Mouse (Mus musculus) ES-E14 (cell line): ENCODE results near the gene Galns. TPM values are rescaled to one million over a fixed set of nuclear protein-coding genes. Genes with fewer than 3 reads are reported as not detected.
A peak's percentile ranks its signal among the peaks of the same experiment; 100 is the strongest.

ENCODE experiments used
- DNase-seq: peaks from one replicate; pipeline ENCODE4 v3.0.0-alpha.2; 2013; ENCODE audit warnings: low read depth, low spot score
- H3K27ac ChIP-seq: 2 replicates; pipeline ENCODE4 v1.5.1; 2012; ENCODE audit warnings: low read depth, mild to moderate bottlenecking, low read length, moderate library complexity, mixed read lengths; ENCODE audit not compliant: poor library complexity, insufficient read depth, severe bottlenecking
- H3K36me3 ChIP-seq: 2 replicates; pipeline ENCODE4 v1.6.1; 2012; ENCODE audit warnings: mild to moderate bottlenecking, low read length, moderate library complexity, mixed read lengths; ENCODE audit not compliant: control insufficient read depth, poor library complexity, insufficient read depth, severe bottlenecking
- H3K4me1 ChIP-seq, 2 experiments: fragments of 150-350 bp in 1 of 2; sonication (generic) in 1 of 2; 2 replicates each; pipeline ENCODE4 v1.6.1; 2012; ENCODE audit warnings: low read length in 2 of 2, mild to moderate bottlenecking in 1 of 2, mixed read lengths in 1 of 2; ENCODE audit not compliant: control insufficient read depth in 2 of 2, insufficient read depth in 2 of 2, poor library complexity in 1 of 2
- H3K4me3 ChIP-seq, 2 experiments: fragments of 150-350 bp in 1 of 2; sonication (generic) in 1 of 2; 2 replicates each; pipeline ENCODE4 v1.5.1; 2012; ENCODE audit warnings: low read length in 2 of 2, low read depth in 1 of 2, mild to moderate bottlenecking in 1 of 2, mixed read lengths in 1 of 2; ENCODE audit not compliant: insufficient read depth in 1 of 2, poor library complexity in 1 of 2, severe bottlenecking in 1 of 2
- H3K9ac ChIP-seq: 2 replicates; pipeline ENCODE4 v1.6.1; 2012; ENCODE audit warnings: low read depth, mild to moderate bottlenecking, low read length, mixed read lengths; ENCODE audit not compliant: poor library complexity, insufficient read depth, severe bottlenecking
- H3K9me3 ChIP-seq: fragments of 150-350 bp; sonication (generic); 2 replicates; pipeline ENCODE4 v1.6.1; 2012; ENCODE audit warnings: low read depth, mild to moderate bottlenecking, low read length; ENCODE audit not compliant: control insufficient read depth, insufficient read depth
- CHD2 ChIP-seq: IDR thresholded peaks from 2 replicates; pipeline ENCODE4 v1.6.1; 2014; ENCODE audit warnings: mild to moderate bottlenecking, low read depth, low read length, inconsistent platforms
- HCFC1 ChIP-seq: IDR thresholded peaks from 2 replicates; pipeline ENCODE4 v1.6.1; 2012; ENCODE audit warnings: low read length, inconsistent platforms, borderline replicate concordance; ENCODE audit not compliant: insufficient read depth
- MAFK ChIP-seq: IDR thresholded peaks from 2 replicates; pipeline ENCODE4 v1.6.1; 2014; ENCODE audit warnings: mild to moderate bottlenecking, low read depth, low read length, inconsistent platforms; ENCODE audit not compliant: insufficient read depth
- ZC3H11A ChIP-seq: IDR thresholded peaks from 2 replicates; pipeline ENCODE4 v1.6.1; 2012; ENCODE audit warnings: low read depth, mild to moderate bottlenecking, inconsistent platforms, low read length, borderline replicate concordance
- ZNF384 ChIP-seq: IDR thresholded peaks from 2 replicates; pipeline ENCODE4 v1.6.1; 2012; ENCODE audit warnings: low read depth, low read length, inconsistent platforms
- in situ Hi-C, 2 experiments: fragments of 600-800 bp; cut with MboI; formaldehyde crosslinking; loops; one replicate each; pipeline ENCODE4 v1.15.1; 2025; ENCODE audit warnings: low sequenced_read_pairs in 2 of 2, inconsistent platforms in 1 of 2; ENCODE audit not compliant: unreplicated experiment in 2 of 2
- total RNA-seq: library from RNA; depleted of rRNA; stranded (reverse); fragments of 300-350 nt; gene quantifications from 2 replicates; pipeline ENCODE4 v1.2.3, GENCODE M21; 2012

Gene Galns
- total RNA-seq, 1 experiment, result 9.2 TPM

DNA sequence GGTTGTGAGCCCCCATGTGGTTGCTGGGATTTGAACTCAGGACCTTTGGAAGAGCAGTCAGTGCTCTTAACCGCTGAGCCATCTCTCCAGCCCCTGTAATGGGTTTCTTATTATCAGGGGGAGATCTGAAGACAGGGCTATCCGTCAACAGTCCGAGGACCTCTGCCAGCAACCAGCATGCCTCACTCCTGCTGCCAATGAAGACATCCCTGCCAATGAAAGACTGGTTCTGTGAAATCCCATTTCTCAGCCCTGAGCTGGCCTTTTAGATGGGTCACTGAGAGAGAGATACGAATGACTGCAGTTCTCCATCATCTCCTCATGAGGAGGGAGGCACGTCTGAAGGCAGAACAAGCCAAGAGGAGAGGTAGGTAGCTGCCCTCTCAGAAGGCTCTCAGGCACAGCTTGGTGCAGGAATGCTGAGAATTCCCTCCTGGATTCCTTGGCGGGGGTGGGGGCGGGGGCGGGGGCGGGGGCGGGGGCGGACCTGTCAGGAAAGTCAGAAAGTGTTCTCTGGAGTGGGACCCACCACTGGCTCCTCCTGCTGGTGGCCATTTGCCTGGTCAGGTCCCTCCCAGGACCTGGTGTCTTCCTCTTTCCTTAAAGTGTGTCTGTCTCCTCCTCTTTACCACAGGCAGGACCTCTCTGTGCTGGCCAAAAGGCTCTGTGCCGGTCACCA lies 52.5 kb downstream of the Galns start:
- in situ Hi-C loops, result no loop called here
- Histone ChIP-seq H3K27ac (peak overlapping the region; percentile 89), H3K36me3 (no peaks in the 10 kb centered on the region), H3K9me3 (no peaks in the 10 kb centered on the region), H3K4me1 (peaks cover 7 to 14% of the 10 kb centered on the region in 2 experiments), H3K4me3 (no peak overlapping the region; a peak in 1 of 4 replicates), H3K9ac (peak overlapping the region; percentile 74)
- TF ChIP-seq ZNF384, result no peak
- no peak for TF ChIP-seq CHD2
- TF ChIP-seq MAFK, result no peak
- no peak for DNase-seq

DNA sequence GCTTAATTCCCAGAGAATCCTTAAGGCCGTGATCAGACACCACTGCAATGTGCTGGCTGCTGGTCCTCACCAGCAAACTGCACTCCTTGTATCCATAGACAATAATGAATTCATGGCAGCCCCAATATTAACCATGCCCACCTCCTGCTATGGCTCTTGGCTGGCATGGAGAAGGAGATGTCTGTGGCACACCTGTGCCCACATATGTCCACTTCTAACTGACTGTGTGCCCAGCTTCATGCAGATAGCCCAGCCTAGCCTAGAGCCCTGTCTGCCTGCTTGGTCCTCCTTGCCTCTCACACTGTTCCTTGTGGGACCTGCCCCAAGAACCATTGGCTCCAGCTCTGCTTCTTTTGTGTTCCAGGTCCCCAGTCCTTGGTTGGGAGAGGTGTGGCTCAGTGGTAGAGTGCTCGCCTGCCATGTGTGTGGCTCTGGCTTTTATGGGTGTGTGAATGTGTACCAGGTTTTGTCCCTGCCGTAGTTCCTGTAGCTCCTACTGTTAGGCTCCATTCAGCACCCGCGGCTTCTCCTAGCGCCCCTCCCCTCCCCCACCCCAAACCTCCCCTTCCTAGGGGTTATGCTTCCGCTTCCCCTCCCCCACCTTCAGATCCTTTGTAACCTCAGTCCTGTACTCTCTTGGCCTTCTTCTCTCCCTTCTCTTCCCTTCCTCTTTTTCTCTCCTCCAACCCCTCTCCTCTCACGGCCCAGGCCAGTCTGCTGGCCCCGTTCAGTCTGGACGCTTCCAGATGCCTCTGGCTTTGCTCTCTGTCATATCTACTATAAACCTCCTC lies 53.8 kb downstream of the Galns start:
- no peaks in the 10 kb centered on the region for H3K36me3 ChIP-seq
- H3K4me1 ChIP-seq, result peaks cover 7 to 20% of the 10 kb centered on the region in 2 experiments
- peak overlapping the region; percentile 65 for H3K9ac ChIP-seq
- DNase-seq, result no peak
- peak overlapping the region; percentile 82 for H3K27ac ChIP-seq
- peak overlapping the region; percentile 62 to 64 for H3K4me3 ChIP-seq
- in situ Hi-C loops, result no loop called here
- H3K9me3 ChIP-seq, result no peaks in the 10 kb centered on the region
- TF ChIP-seq ZC3H11A (no peak), HCFC1 (no peak), MAFK (no peak), CHD2 (no peak), ZNF384 (no peak)

DNA sequence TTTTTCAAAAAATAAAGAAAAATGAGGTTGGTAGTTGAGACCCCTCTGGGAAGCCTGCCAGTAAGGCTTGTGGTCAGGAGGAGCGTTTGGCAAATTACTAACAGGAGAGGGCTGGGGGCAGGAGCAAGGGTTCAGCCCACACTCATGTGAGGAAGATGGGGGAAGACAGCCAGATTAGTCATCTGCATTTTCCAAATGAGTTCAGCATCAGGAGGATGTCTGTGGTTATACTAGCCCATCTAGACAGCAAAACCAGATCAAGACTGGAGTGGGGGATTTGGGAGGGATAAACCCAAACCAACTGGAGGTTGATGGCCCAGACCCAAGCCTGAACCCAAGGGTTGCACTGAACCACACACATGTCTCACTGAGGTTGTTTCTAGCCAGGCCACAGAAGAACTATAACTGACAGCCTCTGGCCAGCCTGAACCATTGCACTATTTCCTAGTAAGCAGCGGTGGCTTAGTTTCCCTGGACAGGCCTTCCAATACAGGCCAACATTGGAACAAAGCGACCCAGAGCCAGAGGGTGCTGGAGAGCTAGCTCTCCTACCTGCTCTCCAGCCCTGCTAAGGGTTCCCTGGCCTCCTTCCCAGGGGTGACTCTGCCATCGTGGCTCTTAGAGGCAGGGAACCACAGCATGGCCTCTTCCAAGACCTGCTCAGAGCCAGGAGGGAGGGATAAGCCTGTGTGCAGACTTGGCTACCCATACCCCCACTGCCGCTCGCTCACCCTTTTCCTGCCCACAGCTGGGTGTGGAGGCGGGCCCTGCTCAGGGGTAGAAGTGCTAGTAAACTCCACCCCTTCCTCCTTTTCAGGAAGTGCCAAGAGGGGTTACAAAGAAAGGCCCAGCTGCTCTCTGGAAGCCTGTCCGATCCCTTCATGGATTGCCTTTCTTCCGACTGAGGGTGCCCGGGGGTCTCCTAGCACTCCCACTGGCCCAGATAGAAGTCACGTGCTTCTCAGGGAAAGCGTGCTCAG lies 54.9 kb downstream of the Galns start:
- H3K4me1 ChIP-seq, result peaks cover 7 to 24% of the 10 kb centered on the region in 2 experiments
- peak overlapping the region; percentile 62 to 64 for H3K4me3 ChIP-seq
- H3K9me3 ChIP-seq, result no peaks in the 10 kb centered on the region
- TF ChIP-seq HCFC1 (no peak), ZNF384 (no peak), ZC3H11A (no peak), MAFK (no peak), CHD2 (no peak)
- DNase-seq, result no peak
- in situ Hi-C loops, result no loop called here
- H3K9ac ChIP-seq, result peak overlapping the region; percentile 81
- H3K36me3 ChIP-seq, result no peaks in the 10 kb centered on the region
- H3K27ac ChIP-seq, result peak overlapping the region; percentile 81

DNA sequence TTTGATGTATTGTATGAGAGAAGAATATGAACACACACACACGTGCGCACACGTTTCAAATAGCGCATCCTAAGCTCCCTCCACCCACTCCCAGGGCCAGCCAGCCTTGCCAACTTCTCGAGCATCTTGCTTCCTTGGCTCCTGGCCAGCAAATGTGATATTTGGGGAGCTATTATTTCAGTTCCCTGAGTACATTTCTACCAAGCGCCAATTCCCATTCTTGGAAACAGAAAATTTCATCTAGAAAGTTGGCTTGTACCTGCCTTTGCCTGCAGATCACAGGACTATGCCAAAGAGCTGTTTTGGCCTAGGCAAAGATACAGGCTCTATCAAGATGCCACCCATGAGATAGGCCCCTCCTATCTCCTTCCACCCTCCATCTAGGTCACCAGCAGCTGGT lies 56.5 kb downstream of the Galns start:
- DNase-seq, result no peak
- Histone ChIP-seq H3K27ac (no peak overlapping the region), H3K9ac (no peak overlapping the region), H3K36me3 (no peaks in the 10 kb centered on the region), H3K9me3 (no peaks in the 10 kb centered on the region), H3K4me1 (peaks cover 7 to 24% of the 10 kb centered on the region in 2 experiments), H3K4me3 (no peak overlapping the region)
- in situ Hi-C loops, result no loop called here
- TF ChIP-seq HCFC1, result no peak
